Mouse (Mus musculus) cerebellum, adult 11-12 months (tissue): ENCODE measurements around the gene Ctnna3.
"Not testable (repeated sequence)": the region's sequence is repeated elsewhere in the genome, so short reads cannot be mapped to it uniquely, and the experiment has no call there.

ENCODE experiments used
- DNase-seq: peaks from one replicate; pipeline ENCODE4 v3.0.0; 2022

The Ctnna3 gene

DNA sequence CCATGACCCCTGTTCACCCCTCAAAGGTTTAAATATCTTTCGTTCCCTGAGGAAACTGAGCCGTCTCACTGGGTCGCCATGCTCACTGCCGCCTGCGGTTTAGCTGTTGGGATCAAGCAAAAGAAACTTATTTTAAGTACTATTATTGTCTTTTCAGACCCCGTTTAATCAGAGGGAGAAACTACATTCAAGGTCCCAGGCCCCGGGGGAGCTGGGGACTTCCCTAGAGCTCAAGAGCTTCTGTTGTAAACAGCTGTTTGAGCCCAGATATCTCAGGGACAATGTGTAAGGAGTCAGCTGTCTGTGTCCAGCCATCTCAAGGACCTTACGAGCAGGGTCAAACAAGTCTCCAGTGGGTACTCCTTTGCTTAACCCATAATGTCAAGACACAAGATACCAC, 2.8 kb upstream of the Ctnna3 start:
- no peak for DNase-seq

GRCm38 (mm10) chr10:63428243-63429022, 1.5 kb upstream of the Ctnna3 start:
- DNase-seq: peak; percentile 32

DNA sequence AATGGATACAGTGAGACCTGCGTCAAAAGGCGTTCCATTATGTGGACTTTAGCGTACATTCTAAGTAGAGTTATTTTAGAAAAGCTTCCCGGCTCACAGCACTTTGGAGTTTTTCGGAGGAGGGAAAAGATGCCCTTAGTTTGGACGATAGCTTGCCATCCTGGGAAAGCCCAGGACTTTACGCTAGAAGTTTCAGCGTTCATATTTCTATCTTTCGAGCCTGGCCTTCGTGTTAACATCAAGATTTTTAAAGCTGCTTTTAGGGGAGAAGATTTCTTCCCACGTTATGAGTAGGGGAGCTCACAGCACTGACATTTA, 916 bp upstream of the Ctnna3 start:
- no peak for DNase-seq

GRCm38 (mm10) chr10:63429380-63429779, 518 bp upstream of the Ctnna3 start:
- peak; percentile 97 for DNase-seq

GRCm38 (mm10) chr10:63431221-63431736, 1.4 kb downstream of the Ctnna3 start:
- DNase-seq: no peak

DNA sequence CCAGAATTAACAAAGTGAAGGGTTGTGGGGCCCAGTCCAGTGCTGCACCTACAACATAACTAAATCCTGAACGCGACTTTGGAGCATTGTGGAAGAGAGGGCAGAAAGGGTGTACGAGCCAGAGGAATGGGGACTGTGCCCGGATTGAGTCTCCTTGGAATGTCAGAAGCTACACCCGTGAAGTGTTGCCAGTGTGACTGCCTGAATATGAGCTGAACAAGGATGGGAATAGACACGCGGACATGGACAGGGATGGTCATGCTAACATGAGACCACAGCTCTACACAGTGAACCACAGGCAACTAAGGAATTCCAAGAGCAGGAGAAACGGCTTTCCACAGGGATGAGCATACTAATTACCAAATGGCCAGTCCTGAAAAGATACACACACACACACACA, 2.2 kb downstream of the Ctnna3 start:
- DNase-seq: no peak

GRCm38 (mm10) chr10:63432887-63433286, 3.0 kb downstream of the Ctnna3 start:
- DNase-seq: no peak

DNA sequence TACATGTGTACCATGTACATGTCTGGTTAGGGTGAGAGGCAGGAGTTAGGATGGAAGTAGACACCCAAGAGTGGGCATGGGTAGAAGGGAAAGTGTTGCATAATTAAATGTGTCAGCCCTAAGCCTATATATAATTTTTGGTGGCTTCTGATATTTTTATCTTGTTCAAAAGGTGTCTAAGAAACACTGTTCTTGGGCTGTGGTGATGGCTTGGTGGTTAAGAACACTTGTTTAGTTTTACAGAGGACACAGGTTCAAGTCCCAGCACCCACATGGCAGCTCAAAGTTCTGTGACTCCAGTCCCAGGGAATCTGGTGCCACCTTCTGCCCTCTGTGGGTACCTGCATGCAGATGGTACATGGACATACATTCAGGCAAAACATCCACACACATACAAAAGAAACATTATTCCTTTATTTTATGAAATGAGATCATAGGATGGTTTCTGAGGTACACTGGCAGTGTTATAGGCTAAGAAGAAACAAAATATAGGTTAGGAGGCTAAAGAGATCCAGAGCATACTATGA, 8.9 kb downstream of the Ctnna3 start:
- no peak for DNase-seq

DNA sequence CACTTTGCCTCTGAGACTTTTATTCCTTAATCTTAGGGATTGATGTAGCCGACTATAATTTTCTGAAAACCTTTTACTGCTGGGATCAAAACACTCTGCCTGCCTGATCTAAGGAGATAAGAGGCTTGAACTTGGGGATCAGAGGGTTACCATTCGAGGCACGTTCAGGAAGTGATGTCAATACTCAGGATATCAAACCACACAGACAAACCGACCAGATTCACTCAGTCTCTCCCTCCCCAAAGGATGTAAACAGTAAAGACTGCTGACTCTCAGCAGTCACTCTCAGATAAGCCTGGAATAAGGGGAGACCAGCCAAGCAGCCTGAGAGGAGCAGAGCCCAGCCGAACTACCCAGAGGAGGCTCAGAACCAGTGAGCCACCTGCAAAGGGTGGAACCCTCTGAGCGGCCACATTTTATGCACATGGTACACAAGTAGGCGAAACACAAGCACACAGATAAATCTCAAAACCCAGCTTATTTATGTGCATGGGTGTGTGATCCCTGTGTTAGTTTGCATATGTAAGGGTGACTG, 9.9 kb downstream of the Ctnna3 start:
- no peak for DNase-seq

GRCm38 (mm10) chr10:63444602-63445387, 14.9 kb downstream of the Ctnna3 start:
- DNase-seq: not testable (repeated sequence)

DNA sequence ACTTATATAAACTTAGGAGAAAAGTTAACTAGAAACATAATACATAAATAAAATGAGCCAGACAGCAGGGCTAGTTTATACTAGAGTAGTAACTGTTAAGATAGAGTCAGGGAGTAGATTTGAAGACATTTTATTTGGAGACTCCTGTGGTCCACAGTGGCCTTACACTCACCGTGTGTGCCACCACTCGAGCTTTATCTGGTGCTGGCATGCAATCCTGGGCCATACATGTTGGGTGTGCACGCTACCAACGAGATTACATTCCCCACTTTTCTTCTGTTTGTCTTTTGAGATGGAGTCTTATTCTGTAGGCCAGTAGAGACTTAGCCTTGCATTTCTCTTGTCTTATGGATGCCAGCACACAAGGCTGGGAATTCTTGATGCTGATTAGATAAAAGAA, 24.0 kb downstream of the Ctnna3 start:
- DNase-seq: no peak

- DNase-seq: no peak
Measured at GRCm38 (mm10) chr10:63455110-63455878, 25.4 kb downstream of the Ctnna3 start.

GRCm38 (mm10) chr10:63457292-63458128, 27.6 kb downstream of the Ctnna3 start:
- DNase-seq: no peak

GRCm38 (mm10) chr10:63460935-63461334, 31.0 kb downstream of the Ctnna3 start:
- no peak for DNase-seq

- DNase-seq: no peak
Measured at GRCm38 (mm10) chr10:63472473-63472872, 42.6 kb downstream of the Ctnna3 start.

GRCm38 (mm10) chr10:63476167-63476647, 46.3 kb downstream of the Ctnna3 start:
- DNase-seq: no peak

DNA sequence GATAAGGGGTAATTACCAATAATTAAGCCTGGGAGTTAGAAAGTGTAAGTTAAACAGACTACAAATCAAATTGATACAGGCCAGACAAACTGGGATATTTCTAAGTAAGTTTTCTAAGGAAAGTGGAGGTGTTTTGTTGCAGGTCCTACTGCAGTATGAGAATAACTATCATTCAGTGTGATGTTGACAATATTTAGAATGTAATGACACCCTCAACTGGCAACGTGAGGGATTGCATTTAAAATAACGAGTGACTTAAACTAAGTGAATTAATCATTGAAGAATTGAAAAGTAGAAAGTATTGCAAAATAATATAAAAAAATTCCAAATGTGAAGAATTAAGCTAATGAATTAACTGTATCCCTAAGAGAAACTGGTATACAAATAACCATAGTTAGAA, 49.0 kb downstream of the Ctnna3 start:
- no peak for DNase-seq

GRCm38 (mm10) chr10:63480066-63480465, 50.2 kb downstream of the Ctnna3 start:
- peak; percentile 5 for DNase-seq

DNA sequence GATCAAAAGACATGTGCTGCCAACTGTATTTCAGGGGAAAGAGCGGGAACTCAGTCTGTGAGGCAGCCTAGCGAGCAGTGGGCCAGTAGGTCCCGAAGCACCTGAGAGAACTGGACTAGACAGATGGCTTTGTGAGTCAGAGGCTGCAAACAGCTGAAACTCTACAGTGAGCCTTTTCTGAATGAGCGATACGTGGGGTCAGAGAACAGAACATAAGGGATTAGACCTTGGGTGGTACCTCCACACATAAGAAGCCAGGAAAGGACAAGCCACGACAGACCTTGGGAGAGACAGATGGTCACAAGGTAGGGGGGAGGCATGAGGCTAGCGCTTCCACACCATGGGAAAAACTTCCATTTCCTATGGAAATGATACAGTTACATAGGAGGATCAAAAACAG, 58.4 kb downstream of the Ctnna3 start:
- peak; percentile 59 for DNase-seq

DNA sequence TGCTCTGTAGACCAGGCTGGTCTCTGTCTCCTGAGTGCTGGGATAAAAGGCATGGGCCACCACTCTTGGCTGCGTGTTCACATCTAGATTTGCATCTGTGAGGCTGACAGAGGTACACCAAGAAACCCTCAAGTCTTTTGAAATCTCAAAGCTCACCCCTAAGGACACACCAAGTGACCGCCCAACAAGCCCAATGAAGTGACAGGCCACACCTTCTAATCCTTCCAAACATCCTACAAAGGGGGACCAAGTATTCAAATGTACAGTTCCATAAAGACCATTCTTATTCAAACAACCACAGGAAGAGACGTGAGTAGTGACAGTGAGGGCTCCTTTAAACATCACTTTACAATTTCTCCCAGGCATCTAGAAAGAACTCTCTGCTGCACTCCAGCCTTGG, 94.1 kb downstream of the Ctnna3 start:
- no peak for DNase-seq

- no peak for DNase-seq
Measured at GRCm38 (mm10) chr10:63526027-63526426, 96.1 kb downstream of the Ctnna3 start.

DNA sequence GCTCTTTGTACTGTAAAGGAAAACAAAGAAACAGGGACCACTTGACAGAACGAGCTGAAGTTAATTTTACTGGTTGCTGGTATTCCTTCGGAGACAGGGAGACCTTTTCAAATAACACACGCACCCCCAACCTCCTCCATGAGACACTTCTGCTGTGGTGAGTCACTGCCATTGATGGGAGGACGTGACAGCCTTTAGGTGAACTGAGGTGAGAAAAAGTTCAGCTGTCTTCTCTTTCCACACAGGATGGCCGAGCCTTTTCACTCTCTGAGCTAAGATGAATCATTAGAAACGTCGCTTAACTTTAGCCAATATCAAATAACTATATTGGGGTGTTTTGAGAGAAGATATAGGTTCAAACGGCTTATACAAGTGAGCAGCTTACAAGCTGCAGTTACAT, 102.5 kb downstream of the Ctnna3 start:
- no peak for DNase-seq
